Mouse (Mus musculus): ENCODE measurements around the gene Htr1f.

The Htr1f gene

GRCm38 (mm10) chr16:64973533-64974305 lies 131.9 kb downstream of the Htr1f start:
- DNase-seq (ENCODE audit: low spot score): no peak

GRCm38 (mm10) chr16:64961690-64962089 lies 144.0 kb downstream of the Htr1f start:
- no peak for DNase-seq (ENCODE audit: low spot score)

- no peak for DNase-seq (ENCODE audit: low spot score)
Measured at GRCm38 (mm10) chr16:64941646-64942195, 163.9 kb downstream of the Htr1f start.

- DNase-seq (ENCODE audit: low spot score): no peak
Measured at GRCm38 (mm10) chr16:64934793-64935192, 170.9 kb downstream of the Htr1f start.

GRCm38 (mm10) chr16:64934011-64934410 lies 171.6 kb downstream of the Htr1f start:
- DNase-seq (ENCODE audit: low spot score): no peak

GRCm38 (mm10) chr16:64923500-64923899 lies 182.2 kb downstream of the Htr1f start:
- DNase-seq (ENCODE audit: low spot score): no peak

- no peak for DNase-seq (ENCODE audit: low spot score)
Measured at GRCm38 (mm10) chr16:64908747-64909146, 196.9 kb downstream of the Htr1f start.

GRCm38 (mm10) chr16:64907112-64907511 lies 198.5 kb downstream of the Htr1f start:
- DNase-seq (ENCODE audit: low spot score): no peak

- no peak for DNase-seq (ENCODE audit: low spot score)
Measured at GRCm38 (mm10) chr16:64903328-64903727, 202.3 kb downstream of the Htr1f start.

- DNase-seq (ENCODE audit: low spot score): no peak
Measured at GRCm38 (mm10) chr16:64899084-64899483, 206.6 kb downstream of the Htr1f start.

GRCm38 (mm10) chr16:64889496-64889895 lies 216.2 kb downstream of the Htr1f start:
- DNase-seq (ENCODE audit: low spot score): no peak

- no peak for DNase-seq (ENCODE audit: low spot score)
Measured at GRCm38 (mm10) chr16:64885547-64885946, 220.1 kb downstream of the Htr1f start.

- no peak for DNase-seq (ENCODE audit: low spot score)
Measured at GRCm38 (mm10) chr16:64885142-64885541, 220.5 kb downstream of the Htr1f start.

GRCm38 (mm10) chr16:64884420-64884838 lies 221.2 kb downstream of the Htr1f start:
- no peak for DNase-seq (ENCODE audit: low spot score)

- DNase-seq (ENCODE audit: low spot score): no peak
Measured at GRCm38 (mm10) chr16:64883896-64884295, 221.8 kb downstream of the Htr1f start.

GRCm38 (mm10) chr16:64881442-64881841 lies 224.2 kb downstream of the Htr1f start:
- DNase-seq (ENCODE audit: low spot score): no peak

- DNase-seq (ENCODE audit: low spot score): no peak
Measured at GRCm38 (mm10) chr16:64880986-64881385, 224.7 kb downstream of the Htr1f start.

GRCm38 (mm10) chr16:64879735-64880134 lies 225.9 kb downstream of the Htr1f start:
- DNase-seq (ENCODE audit: low spot score): no peak

GRCm38 (mm10) chr16:64878611-64879132 lies 227.0 kb downstream of the Htr1f start:
- DNase-seq (ENCODE audit: low spot score): no peak

GRCm38 (mm10) chr16:64877314-64877713 lies 228.3 kb downstream of the Htr1f start:
- DNase-seq (ENCODE audit: low spot score): no peak

- no peak for DNase-seq (ENCODE audit: low spot score)
Measured at GRCm38 (mm10) chr16:64876631-64877265, 228.9 kb downstream of the Htr1f start.

GRCm38 (mm10) chr16:64875822-64876221 lies 229.8 kb downstream of the Htr1f start:
- no peak for DNase-seq (ENCODE audit: low spot score)

GRCm38 (mm10) chr16:64875384-64875783 lies 230.3 kb downstream of the Htr1f start:
- no peak for DNase-seq (ENCODE audit: low spot score)

Measured in urinary bladder, postnatal 25 days (tissue).